ENCODE assay signal across 33 mouse cellular contexts in the genomic region with DNA sequence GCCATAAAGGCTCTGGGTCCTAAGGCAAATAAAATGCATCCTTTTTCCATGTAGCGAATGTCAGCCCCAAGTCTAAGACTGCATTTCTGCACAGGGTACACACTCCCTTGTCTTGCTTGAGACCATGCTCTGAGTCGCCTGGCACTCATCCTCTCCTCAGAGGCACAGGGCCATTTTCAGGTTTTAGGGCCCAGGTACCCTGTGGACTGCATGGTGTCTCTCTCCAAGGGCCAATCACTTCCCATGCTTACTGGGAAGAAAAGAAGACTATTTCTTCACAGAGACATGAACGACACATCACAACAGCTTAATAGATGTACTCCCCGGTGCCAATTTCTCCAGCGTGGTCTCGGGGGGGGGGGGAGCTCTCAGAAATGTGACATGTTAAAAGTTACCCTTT.
"Had no signal": no experiment of that assay in that cellular context is flagged by ENCODE, and none has a peak within 500 bp of the region (broad histone marks: within the 10 kb centered on the region; RNA-seq: fewer than 3 reads in every experiment).

No protein-coding gene starts in this region.

- H3K27me3 ChIP-seq: heart, embryonic 13.5 days; heart, embryonic 15.5 days; hindbrain, embryonic 12.5 days; hindbrain, embryonic 13.5 days; hindbrain, embryonic 15.5 days; intestine, embryonic 15.5 days; kidney, embryonic 15.5 days had no signal

- H3K27ac ChIP-seq: heart, embryonic 13.5 days; heart, embryonic 15.5 days; hindbrain, embryonic 10.5 days; hindbrain, embryonic 12.5 days; hindbrain, embryonic 13.5 days; hindbrain, embryonic 14.5 days; hindbrain, embryonic 15.5 days; hindbrain, postnatal 0 days; intestine, embryonic 15.5 days; kidney, embryonic 15.5 days; kidney, postnatal 0 days; layer of hippocampus, adult 2 months; left cerebral cortex, adult 2 months had no signal

- DNase-seq: heart, postnatal 10 days; heart, postnatal 36 days; heart, postnatal 4 days; kidney, adult 11 months; kidney, adult 18-20 months; kidney, adult 2 months; kidney, adult 8-10 months; kidney, adult 9 months; kidney, postnatal 10 days; kidney, postnatal 14 days; kidney, postnatal 25 days; kidney, postnatal 36 days; kidney, postnatal 4 days; layer of hippocampus, adult 9-11 months; layer of hippocampus, postnatal 36 days had no signal

- H3K4me2 ChIP-seq: heart, embryonic 12.5 days; heart, embryonic 13.5 days; heart, embryonic 15.5 days; hindbrain, embryonic 12.5 days; hindbrain, embryonic 13.5 days; hindbrain, embryonic 14.5 days; hindbrain, embryonic 15.5 days; intestine, embryonic 15.5 days; kidney, embryonic 15.5 days had no signal

- H3K4me1 ChIP-seq: heart, embryonic 12.5 days; heart, embryonic 13.5 days; heart, embryonic 15.5 days; hindbrain, embryonic 12.5 days; hindbrain, embryonic 13.5 days; hindbrain, embryonic 15.5 days; intestine, embryonic 15.5 days had no signal

- H3K4me3 ChIP-seq: heart, embryonic 12.5 days; heart, embryonic 13.5 days; heart, embryonic 15.5 days; hindbrain, embryonic 10.5 days; hindbrain, embryonic 12.5 days; hindbrain, embryonic 13.5 days; hindbrain, embryonic 15.5 days; intestine, embryonic 15.5 days; kidney, embryonic 15.5 days; layer of hippocampus, adult 2 months; left cerebral cortex, adult 2 months had no signal

- H3K36me3 ChIP-seq: heart, embryonic 12.5 days; heart, embryonic 13.5 days; heart, embryonic 15.5 days; hindbrain, embryonic 10.5 days; hindbrain, embryonic 12.5 days; hindbrain, embryonic 13.5 days; hindbrain, embryonic 15.5 days; intestine, embryonic 15.5 days; kidney, embryonic 15.5 days had no signal

- H3K9ac ChIP-seq: heart, embryonic 12.5 days; heart, embryonic 13.5 days; heart, embryonic 15.5 days; hindbrain, embryonic 12.5 days; hindbrain, embryonic 13.5 days; hindbrain, embryonic 14.5 days; hindbrain, embryonic 15.5 days; intestine, embryonic 15.5 days; kidney, embryonic 15.5 days had no signal

- H3K9me3 ChIP-seq: heart, embryonic 13.5 days; heart, embryonic 15.5 days; hindbrain, embryonic 10.5 days; hindbrain, embryonic 12.5 days; hindbrain, embryonic 13.5 days; hindbrain, embryonic 15.5 days; intestine, embryonic 15.5 days; kidney, embryonic 15.5 days had no signal

- ATAC-seq: hindbrain, embryonic 16.5 days; hindbrain, postnatal 0 days; inflammation-experienced regulatory T-cells, adult 6 months; intestine, embryonic 15.5 days; intestine, embryonic 16.5 days; intestine, postnatal 0 days had no signal
